Mouse (Mus musculus) embryonic facial prominence, embryonic 15.5 days (tissue): Measurements from ENCODE around the gene Gas2l1. TPM values are rescaled to one million over a fixed set of nuclear protein-coding genes. Genes with fewer than 3 reads are reported as not detected.

Experiments used
- ATAC-seq: fragments of 200-750 bp; cut with Nextera tagmentation; 2 replicates; pipeline ENCODE4 v1.8.0; 2017; ENCODE audit warnings: low read depth, moderate TSS enrichment; ENCODE audit not compliant: insufficient number of reproducible peaks, low FRiP score, low TSS enrichment
- H3K27ac ChIP-seq: fragments of 300-500 bp; sonication (generic); replicated peaks from 2 replicates; pipeline ENCODE4 v1.5.1; 2015; ENCODE audit warnings: mild to moderate bottlenecking, inconsistent platforms
- H3K27me3 ChIP-seq: fragments of 300-500 bp; sonication (generic); 2 replicates; pipeline ENCODE4 v1.6.1; 2015; ENCODE audit warnings: inconsistent platforms
- H3K36me3 ChIP-seq: fragments of 300-500 bp; sonication (generic); 2 replicates; pipeline ENCODE4 v1.6.1; 2015; ENCODE audit warnings: mild to moderate bottlenecking, inconsistent platforms
- H3K4me1 ChIP-seq: fragments of 300-500 bp; sonication (generic); 2 replicates; pipeline ENCODE4 v1.6.1; 2015; ENCODE audit warnings: inconsistent platforms
- H3K4me2 ChIP-seq: fragments of 300-500 bp; sonication (generic); replicated peaks from 2 replicates; pipeline ENCODE4 v1.6.1; 2015; ENCODE audit warnings: mild to moderate bottlenecking, inconsistent platforms
- H3K4me3 ChIP-seq: fragments of 300-500 bp; sonication (generic); replicated peaks from 2 replicates; pipeline ENCODE4 v1.5.1; 2015; ENCODE audit warnings: mild to moderate bottlenecking, inconsistent platforms
- H3K9ac ChIP-seq: fragments of 300-500 bp; sonication (generic); 2 replicates; pipeline ENCODE4 v1.6.1; 2015; ENCODE audit warnings: inconsistent platforms
- H3K9me3 ChIP-seq: fragments of 300-500 bp; sonication (generic); replicated peaks from 2 replicates; pipeline ENCODE4 v1.6.1; 2016; ENCODE audit warnings: inconsistent platforms
- WGBS: fragments of 180-500 bp; shearing (Covaris S2); methylation state at CpG from one replicate; pipeline ENCODE4 v1.1.7; 2015; 5-methylcytosine and 5-hydroxymethylcytosine counted together
- microRNA-seq: library from miRNA; unstranded; fragments of <30 nt; microRNA quantifications from one replicate; pipeline ENCODE4, GENCODE M21; 2016; ENCODE audit warnings: borderline number of aligned reads
- polyA plus RNA-seq: library from polyadenylated mRNA; unstranded; fragments of >200 nt; fragmentation: Nextera tagmentation; extraction: Ambion mirVana; gene quantifications from 2 replicates; pipeline ENCODE4 v1.2.1, GENCODE M21; 2015

Gas2l1 gene
- polyA plus RNA-seq, 1 experiment from 2014 or later, result 43.3 TPM

DNA sequence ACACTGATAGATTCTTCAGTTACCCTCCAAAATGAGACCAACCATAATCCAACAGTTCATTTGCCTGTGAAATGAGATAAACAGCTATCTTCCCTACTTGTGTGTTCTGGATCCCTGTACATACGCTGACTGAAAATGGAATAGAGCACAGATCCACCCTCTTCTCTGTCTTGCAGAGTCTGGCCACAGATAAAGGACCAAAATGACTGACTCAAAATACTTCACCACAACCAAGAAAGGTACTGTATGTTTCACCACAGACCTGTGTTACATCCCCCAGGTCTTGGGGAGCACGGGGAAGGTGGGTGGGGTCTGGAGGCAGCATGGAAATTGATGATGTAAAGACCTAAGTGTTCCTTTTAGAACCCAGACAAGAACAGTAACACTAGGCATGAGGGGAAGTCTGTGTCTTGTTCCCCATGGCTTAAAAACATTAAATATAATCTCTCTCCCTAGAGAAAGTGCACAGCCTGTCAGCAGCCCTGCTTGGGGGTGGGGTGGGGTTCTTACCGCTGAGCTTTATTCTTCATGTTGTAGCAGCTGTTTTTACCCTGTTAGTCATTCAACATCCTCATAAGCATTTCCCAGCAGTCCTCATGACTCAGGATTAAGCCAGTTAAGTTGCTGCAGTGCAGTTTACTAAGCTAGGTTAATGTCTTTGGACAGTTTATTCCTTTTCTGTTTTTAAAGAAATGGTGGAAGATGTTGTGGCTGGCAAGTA, 55.6 kb downstream of the Gas2l1 start:
- H3K27ac ChIP-seq, result no peak overlapping the region
- H3K9me3 ChIP-seq, result no peaks in the 10 kb centered on the region
- H3K4me3 ChIP-seq, result no peak overlapping the region
- no peaks in the 10 kb centered on the region for H3K27me3 ChIP-seq
- H3K4me1 ChIP-seq, result 0 out of 2 replicates have a peak, but pooled peaks cover 3% of the 10 kb centered on the region
- 63% methylated on average over 3 of the region's 3 CpGs for WGBS
- no peak overlapping the region for H3K4me2 ChIP-seq
- no peak for ATAC-seq
- no peak overlapping the region for H3K9ac ChIP-seq
- H3K36me3 ChIP-seq, result peaks cover 19% of the 10 kb centered on the region

GRCm38 (mm10) chr11:5008867-5009266, 56.3 kb downstream of the Gas2l1 start:
- 0 out of 2 replicates have a peak, but pooled peaks cover 3% of the 10 kb centered on the region for H3K4me1 ChIP-seq
- H3K27ac ChIP-seq, result no peak overlapping the region
- peaks cover 13% of the 10 kb centered on the region for H3K36me3 ChIP-seq
- H3K4me3 ChIP-seq, result no peak overlapping the region
- ATAC-seq, result no peak
- no peak overlapping the region for H3K4me2 ChIP-seq
- H3K9me3 ChIP-seq, result no peaks in the 10 kb centered on the region
- WGBS, result 78% methylated on average over 3 of the region's 3 CpGs
- H3K27me3 ChIP-seq, result no peaks in the 10 kb centered on the region
- H3K9ac ChIP-seq, result no peak overlapping the region

- WGBS, result 76% methylated on average over 1 of the region's 1 CpGs
- 0 out of 2 replicates have a peak, but pooled peaks cover 3% of the 10 kb centered on the region for H3K4me1 ChIP-seq
- H3K4me3 ChIP-seq, result no peak overlapping the region
- no peaks in the 10 kb centered on the region for H3K27me3 ChIP-seq
- H3K4me2 ChIP-seq, result no peak overlapping the region
- no peak; the same call in 1 of the 2 replicates for ATAC-seq
- peaks cover 9% of the 10 kb centered on the region; the same call in 1 of the 2 replicates for H3K36me3 ChIP-seq
- H3K9ac ChIP-seq, result no peak overlapping the region
- H3K27ac ChIP-seq, result no peak overlapping the region
- no peaks in the 10 kb centered on the region for H3K9me3 ChIP-seq
These were observed 57.9 kb downstream of the Gas2l1 start for GRCm38 (mm10) chr11:5007186-5007585.

DNA sequence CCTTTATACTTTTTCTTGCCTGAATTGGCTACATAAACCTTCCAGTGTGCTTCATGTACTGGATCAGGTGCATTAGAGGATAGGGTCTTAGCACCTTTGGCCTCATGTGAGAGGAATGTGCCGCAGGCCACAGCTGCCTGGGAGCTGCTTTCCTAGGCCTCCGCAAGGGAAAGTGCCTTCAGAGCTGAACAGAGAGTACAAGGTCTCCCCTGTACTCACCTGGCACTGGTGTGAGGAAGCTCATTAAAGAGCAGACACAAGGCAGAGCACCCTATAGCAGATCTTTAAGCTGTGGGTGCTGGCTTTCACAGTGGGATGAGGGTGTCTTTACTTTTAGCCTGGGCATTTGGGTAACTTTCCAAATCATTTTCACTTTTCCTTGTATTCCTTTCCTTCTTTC, 59.6 kb downstream of the Gas2l1 start:
- H3K4me3 ChIP-seq, result no peak overlapping the region
- H3K27me3 ChIP-seq, result no peaks in the 10 kb centered on the region
- H3K9me3 ChIP-seq, result no peaks in the 10 kb centered on the region
- 0 out of 2 replicates have a peak, but pooled peaks cover 3% of the 10 kb centered on the region for H3K4me1 ChIP-seq
- 89% methylated on average over 2 of the region's 2 CpGs for WGBS
- H3K9ac ChIP-seq, result no peak overlapping the region
- ATAC-seq, result no peak
- no peak overlapping the region for H3K27ac ChIP-seq
- H3K4me2 ChIP-seq, result no peak overlapping the region
- peaks cover 12% of the 10 kb centered on the region; the same call in 1 of the 2 replicates for H3K36me3 ChIP-seq

Small RNAs within 50 kb of the gene (microRNA-seq; reads per million reads assigned to microRNA genes)
- not detected for gene Gm47296

Other genes starting within 250 kb of the Gas2l1 start
- 47.1 and 50.7 TPM in 2 replicates for gene Nf2, start 215.8 kb downstream of the Gas2l1 start, polyA plus RNA-seq
- 39.0 and 41.3 TPM in 2 replicates for gene Nipsnap1, start 191.4 kb downstream of the Gas2l1 start, polyA plus RNA-seq
- 29.4 and 33.7 TPM in 2 replicates for gene Thoc5, start 170.0 kb downstream of the Gas2l1 start, polyA plus RNA-seq
- gene Nefh, start 117.3 kb downstream of the Gas2l1 start, polyA plus RNA-seq, result 0.20 and 0.27 TPM in 2 replicates
- 53.6 and 60.0 TPM in 2 replicates for gene Ap1b1, start 78.5 kb downstream of the Gas2l1 start, polyA plus RNA-seq
- gene Rasl10a, start 7.2 kb downstream of the Gas2l1 start, polyA plus RNA-seq, result 4.1 TPM in 2 replicates
- gene Rhbdd3, start 33.6 kb upstream of the Gas2l1 start, polyA plus RNA-seq, result 28.8 and 29.4 TPM in 2 replicates
- 691 and 729 TPM in 2 replicates for gene Ewsr1, start 33.9 kb upstream of the Gas2l1 start, polyA plus RNA-seq
- gene Emid1, start 86.9 kb upstream of the Gas2l1 start, polyA plus RNA-seq, result 64.0 and 67.1 TPM in 2 replicates
- gene Kremen1, start 196.2 kb upstream of the Gas2l1 start, polyA plus RNA-seq, result 39.5 and 40.5 TPM in 2 replicates